Mouse (Mus musculus) kidney, adult 2 months (tissue): ENCODE measurements around the gene Prr12.

Source experiments
- CTCF ChIP-seq: fragments of 200-500 bp; conservative IDR thresholded peaks from 2 replicates; pipeline ENCODE4 v1.5.1; 2011; ENCODE audit warnings: low read depth, mild to moderate bottlenecking, control low read depth, low read length, moderate library complexity, mixed read lengths; ENCODE audit not compliant: insufficient read depth, insufficient read length
- POLR2A ChIP-seq: fragments of 200-500 bp; IDR thresholded peaks from one replicate; pipeline ENCODE4 v1.6.1; 2011; ENCODE audit warnings: low read depth, low read length, control low read depth

DNA sequence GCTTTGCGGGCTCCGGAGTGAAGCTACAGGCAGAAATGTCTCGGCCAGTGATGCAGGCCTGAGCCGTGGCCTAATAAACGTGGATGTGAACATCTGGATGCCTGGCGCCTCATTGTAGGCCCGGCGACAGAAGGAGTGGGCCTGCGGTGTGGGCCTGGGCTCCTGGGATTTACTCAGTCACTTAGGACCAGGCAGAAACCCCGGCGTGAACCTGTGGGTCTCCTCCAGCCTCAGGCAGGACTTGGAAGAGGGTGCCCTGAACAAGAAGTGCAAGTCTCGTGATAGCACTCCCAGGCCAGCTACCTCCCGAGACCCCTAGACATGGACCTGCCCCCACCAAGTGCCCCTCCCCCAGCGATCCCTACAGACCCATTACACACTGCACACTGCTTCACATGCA, 24.6 kb upstream of the Prr12 start:
- TF ChIP-seq CTCF (no peak), POLR2A (no peak)
